Mouse (Mus musculus): Measurements from ENCODE around the gene Nosip.

GRCm38 (mm10) chr7:45107052-45107645 is 44.9 kb downstream of the Nosip start:
- TF ChIP-seq CTCF (IDR thresholded peaks at IDR 0.05; ENCODE audit: extremely low read depth, insufficient read length, insufficient replicate concordance, low read depth, low read length): no peak
- no peak for TF ChIP-seq POLR2A (IDR thresholded peaks at IDR 0.05; ENCODE audit: low read depth, low read length)

All from small intestine, adult 2 months (tissue).